Mouse (Mus musculus) MEL (cell line): ENCODE measurements around the gene Mindy3.

Experiments
- CHD1 ChIP-seq: IDR thresholded peaks from 2 replicates; pipeline ENCODE4 v1.6.1; 2012; ENCODE audit warnings: low read depth, mild to moderate bottlenecking, inconsistent platforms, low read length, improper control_type of control experiment
- CHD2 ChIP-seq: IDR thresholded peaks from 2 replicates; pipeline ENCODE4 v1.6.1; 2011; ENCODE audit warnings: low read length, improper control_type of control experiment
- CTCF ChIP-seq, 3 experiments: IDR thresholded peaks in 2 of 3; conservative IDR thresholded peaks in 1 of 3; 2 replicates each; pipeline ENCODE4 v1.5.1; 2011 to 2012; ENCODE audit warnings: low read length in 3 of 3, low read depth in 2 of 3, mild to moderate bottlenecking in 2 of 3, improper control_type of control experiment in 1 of 3, inconsistent platforms in 1 of 3, mixed read lengths in 1 of 3, moderate library complexity in 1 of 3; ENCODE audit not compliant: control insufficient read depth in 1 of 3, insufficient read depth in 1 of 3, poor library complexity in 1 of 3, severe bottlenecking in 1 of 3
- EP300 ChIP-seq, 2 experiments: IDR thresholded peaks; 2 replicates each; pipeline ENCODE4 v1.6.1; 2011; ENCODE audit warnings: improper control_type of control experiment in 2 of 2, low read length in 2 of 2, low read depth in 1 of 2, mild to moderate bottlenecking in 1 of 2
- ETS1 ChIP-seq: IDR thresholded peaks from 2 replicates; pipeline ENCODE4 v1.6.1; 2012; ENCODE audit warnings: low read depth, mild to moderate bottlenecking, inconsistent platforms, low read length, improper control_type of control experiment, moderate library complexity
- GATA1 ChIP-seq: IDR thresholded peaks from 2 replicates; pipeline ENCODE4 v1.6.1; 2011; ENCODE audit warnings: low read depth, low read length, improper control_type of control experiment
- HCFC1 ChIP-seq: IDR thresholded peaks from 2 replicates; pipeline ENCODE4 v1.6.1; 2012; ENCODE audit warnings: low read depth, mild to moderate bottlenecking, inconsistent platforms, low read length, improper control_type of control experiment, moderate library complexity
- MAZ ChIP-seq: IDR thresholded peaks from 2 replicates; pipeline ENCODE4 v1.6.1; 2012; ENCODE audit warnings: low read depth, mild to moderate bottlenecking, inconsistent platforms, low read length, improper control_type of control experiment
- POLR2AphosphoS5 ChIP-seq: IDR thresholded peaks from 2 replicates; pipeline ENCODE4 v1.6.1; 2012; ENCODE audit warnings: low read depth, borderline replicate concordance, mild to moderate bottlenecking, inconsistent platforms, low read length, moderate library complexity, mixed read lengths
- TBP ChIP-seq: IDR thresholded peaks from 2 replicates; pipeline ENCODE4 v1.8.0; 2011; ENCODE audit warnings: low read depth, low read length, improper control_type of control experiment
- USF1 ChIP-seq: IDR thresholded peaks from 2 replicates; pipeline ENCODE4 v1.6.1; 2014; ENCODE audit warnings: low read depth, mild to moderate bottlenecking, inconsistent platforms, low read length, improper control_type of control experiment, moderate library complexity
- ZKSCAN1 ChIP-seq: IDR thresholded peaks from 2 replicates; pipeline ENCODE4 v1.6.1; 2012; ENCODE audit warnings: low read depth, mild to moderate bottlenecking, inconsistent platforms, low read length, improper control_type of control experiment, moderate library complexity
- ZNF384 ChIP-seq: IDR thresholded peaks from 2 replicates; pipeline ENCODE4 v1.6.1; 2012; ENCODE audit warnings: low read depth, mild to moderate bottlenecking, inconsistent platforms, low read length, improper control_type of control experiment

- TF ChIP-seq EP300 (IDR thresholded peaks at IDR 0.05; ENCODE audit: low read depth in 1 of 2, low read length in 2 of 2) (no peak), MAZ (no peak), CHD2 (no peak), CTCF (IDR thresholded peaks at IDR 0.05 in 2 of 3, conservative IDR thresholded peaks at IDR 0.05 in 1 of 3; ENCODE audit: control insufficient read depth in 1 of 3, insufficient read depth in 1 of 3, low read depth in 2 of 3, low read length in 3 of 3, poor library complexity in 1 of 3, severe bottlenecking in 1 of 3) (no peak), ZNF384 (no peak), USF1 (no peak), ZKSCAN1 (no peak), POLR2AphosphoS5 (no peak), CHD1 (no peak), ETS1 (no peak), HCFC1 (no peak), GATA1 (no peak), TBP (no peak)
These were observed 20.9 kb upstream of the Mindy3 start for GRCm38 (mm10) chr2:12440120-12440519.
